22 mouse cellular contexts compared by ENCODE assay signal in genomic region chr5:114101873-114102272, GRCm38 (mm10). TPM values are rescaled to one million over a fixed set of nuclear protein-coding genes. Genes with fewer than 3 reads are reported as not detected.
DNase-seq lines count a peak whose midpoint lies in the region; ATAC-seq and TF ChIP-seq lines count a peak whose summit lies in the region.
"Had no signal": no experiment of that assay in that cellular context is flagged by ENCODE, and none has a peak within 500 bp of the region (broad histone marks: within the 10 kb centered on the region; RNA-seq: fewer than 3 reads in every experiment).

No protein-coding gene starts in this region.

- TF ChIP-seq CTCF in layer of hippocampus, adult 2 months (conservative IDR thresholded peaks at IDR 0.05): no peak

- DNase-seq in cerebellum, adult 11-12 months: peak; percentile 61
- DNase-seq in cerebellum, adult 9-11 months: peak; percentile 58
- DNase-seq in cerebellum, postnatal 10 days: no peak
- DNase-seq in layer of hippocampus, adult 2 months (ENCODE audit: low spot score in 2 of 2): no peak
- DNase-seq in layer of hippocampus, postnatal 14 days (ENCODE audit: low spot score in 2 of 2): no peak
- DNase-seq in MN1 (ENCODE audit: low spot score): peak; percentile 27
- no peak for DNase-seq in embryo, embryonic 11 days
- DNase-seq: adrenal gland, postnatal 10 days; B cell, adult 2 months; gastrocnemius, postnatal 10 days; heart, adult 18-20 months; heart, postnatal 10 days; heart, postnatal 4 days; kidney, adult 18-20 months had no signal

- no peak for ATAC-seq in cerebellum, adult (ENCODE audit: insufficient number of reproducible peaks, low FRiP score, low TSS enrichment)
- ATAC-seq: CD4-positive, CD25-positive, alpha-beta regulatory T cell, adult 4 months; forebrain, embryonic 15.5 days; intestine, embryonic 15.5 days had no signal

- H3K27ac ChIP-seq in layer of hippocampus, adult 2 months: peak overlapping the region; percentile 94
- H3K27ac ChIP-seq: embryonic facial prominence, embryonic 12.5 days; forebrain, embryonic 15.5 days; heart, embryonic 10.5 days; hindbrain, embryonic 13.5 days; intestine, embryonic 15.5 days had no signal

- no peak overlapping the region; the same call in 1 of the 2 replicates for H3K4me3 ChIP-seq in layer of hippocampus, adult 2 months

RNA-seq across cellular contexts. Expression of gene Svop, which starts 10.5 kb away (rescaled TPM):
- 100 to 1,000 TPM; 170 to 182 TPM for total RNA-seq in layer of hippocampus, adult 2 months (2021)
- 100 to 1,000 TPM; 169 to 176 TPM for total RNA-seq in layer of hippocampus, postnatal 14 days (2021)
- total RNA-seq: gastrocnemius, postnatal 4 days; heart, adult 18-20 months; heart, postnatal 10 days had no signal

RNA-seq across cellular contexts. Expression of gene Alkbh2, which starts 26.1 kb away (rescaled TPM):
- total RNA-seq in layer of hippocampus, adult 2 months (2021): 1 to 10 TPM; 4.8 to 5.1 TPM
- total RNA-seq in layer of hippocampus, postnatal 14 days (2021): 1 to 10 TPM; 3.5 to 5.6 TPM

RNA-seq across cellular contexts. Expression of gene Ung, which starts 28.3 kb away (rescaled TPM):
- 1 to 10 TPM; 2.4 to 2.5 TPM for total RNA-seq in layer of hippocampus, adult 2 months (2021)
- 1 to 10 TPM; 4.1 to 4.2 TPM for total RNA-seq in layer of hippocampus, postnatal 14 days (2021)

RNA-seq across cellular contexts. Expression of gene Usp30, which starts 36.6 kb away (rescaled TPM):
- 10 to 100 TPM; 37.8 to 39.0 TPM for total RNA-seq in layer of hippocampus, adult 2 months (2021)
- 10 to 100 TPM; 31.3 to 34.7 TPM for total RNA-seq in layer of hippocampus, postnatal 14 days (2021)

RNA-seq across cellular contexts. Expression of gene Acacb, which starts 44.5 kb away (rescaled TPM):
- 1 to 10 TPM; 5.3 to 7.8 TPM for total RNA-seq in layer of hippocampus, adult 2 months (2021)
- total RNA-seq in layer of hippocampus, postnatal 14 days (2021): 1 to 10 TPM; 6.5 to 7.1 TPM

Comparison
In these comparisons a context has a peak if more than half of its experiments do, and no peak if none do; other contexts are left out.
1. DNase-seq: peak in cerebellum, adult 11-12 months (single experiment), cerebellum, adult 9-11 months (single experiment) and MN1 (single experiment); none in cerebellum, postnatal 10 days (0 of 2), layer of hippocampus, adult 2 months (0 of 2), layer of hippocampus, postnatal 14 days (0 of 2) and embryo, embryonic 11 days (single experiment).